Mouse (Mus musculus) liver, postnatal 0 days (tissue): ENCODE measurements around the gene Ror1. TPM values are rescaled to one million over a fixed set of nuclear protein-coding genes. Genes with fewer than 3 reads are reported as not detected.

Experiments
- ATAC-seq: fragments of 200-750 bp; cut with Nextera tagmentation; 2 replicates; pipeline ENCODE4 v1.8.0; 2017; ENCODE audit warnings: mild to moderate bottlenecking, moderate library complexity
- DNase-seq: peaks from one replicate; pipeline ENCODE4 v3.0.0-alpha.2; 2016
- H3K27ac ChIP-seq: fragments of 300-500 bp; sonication (generic); 2 replicates; pipeline ENCODE4 v1.5.1; 2014; ENCODE audit warnings: antibody characterized with exemption, moderate library complexity, mild to moderate bottlenecking, low read depth
- H3K27me3 ChIP-seq: fragments of 300-500 bp; sonication (generic); 2 replicates; pipeline ENCODE4 v1.6.1; 2014; ENCODE audit warnings: low read length, control low read depth, mixed read lengths; ENCODE audit not compliant: insufficient read depth
- H3K36me3 ChIP-seq: fragments of 300-500 bp; sonication (generic); replicated peaks from 2 replicates; pipeline ENCODE4 v1.6.1; 2014; ENCODE audit warnings: mild to moderate bottlenecking, control low read depth, low read length, moderate library complexity, mixed read lengths; ENCODE audit not compliant: insufficient read depth
- H3K4me1 ChIP-seq: fragments of 300-500 bp; sonication (generic); 2 replicates; pipeline ENCODE4 v1.6.1; 2014; ENCODE audit warnings: antibody characterized with exemption, mild to moderate bottlenecking, control low read depth; ENCODE audit not compliant: insufficient read depth
- H3K4me2 ChIP-seq: fragments of 300-500 bp; sonication (generic); 2 replicates; pipeline ENCODE4 v1.6.1; 2014; ENCODE audit warnings: low read depth, mild to moderate bottlenecking, low read length, moderate library complexity, mixed read lengths
- H3K4me3 ChIP-seq: fragments of 300-500 bp; sonication (generic); 2 replicates; pipeline ENCODE4 v1.5.1; 2014; ENCODE audit warnings: low read depth, low read length
- H3K9ac ChIP-seq: fragments of 300-500 bp; sonication (generic); replicated peaks from 2 replicates; pipeline ENCODE4 v1.6.1; 2014; ENCODE audit warnings: mild to moderate bottlenecking, moderate library complexity
- H3K9me3 ChIP-seq: fragments of 300-500 bp; sonication (generic); 2 replicates; pipeline ENCODE4 v1.6.1; 2016; ENCODE audit warnings: mild to moderate bottlenecking, control low read depth, low read length, mixed read lengths
- CTCF ChIP-seq: sonication (generic); IDR thresholded peaks from 2 replicates; pipeline ENCODE4 v1.5.1; 2016; ENCODE audit warnings: antibody characterized with exemption, low read depth
- EP300 ChIP-seq: IDR thresholded peaks from 2 replicates; pipeline ENCODE4 v1.6.1; 2016; ENCODE audit warnings: antibody characterized with exemption, low read depth, mild to moderate bottlenecking
- WGBS: fragments of 180-500 bp; shearing (Covaris S2); extraction: QIAGEN DNeasy Blood & Tissue Kit; methylation state at CpG from one replicate; pipeline ENCODE4 v1.1.7; 2014; ENCODE audit not compliant: insufficient replicate concordance; 5-methylcytosine and 5-hydroxymethylcytosine counted together
- polyA plus RNA-seq: library from polyadenylated mRNA; unstranded; fragments of >200 nt; fragmentation: Nextera tagmentation; extraction: Ambion mirVana; gene quantifications from 2 replicates; pipeline ENCODE4 v1.2.1, GENCODE M21; 2015

The Ror1 gene
- polyA plus RNA-seq, 1 experiment from 2014 or later = 0.29 TPM

DNA sequence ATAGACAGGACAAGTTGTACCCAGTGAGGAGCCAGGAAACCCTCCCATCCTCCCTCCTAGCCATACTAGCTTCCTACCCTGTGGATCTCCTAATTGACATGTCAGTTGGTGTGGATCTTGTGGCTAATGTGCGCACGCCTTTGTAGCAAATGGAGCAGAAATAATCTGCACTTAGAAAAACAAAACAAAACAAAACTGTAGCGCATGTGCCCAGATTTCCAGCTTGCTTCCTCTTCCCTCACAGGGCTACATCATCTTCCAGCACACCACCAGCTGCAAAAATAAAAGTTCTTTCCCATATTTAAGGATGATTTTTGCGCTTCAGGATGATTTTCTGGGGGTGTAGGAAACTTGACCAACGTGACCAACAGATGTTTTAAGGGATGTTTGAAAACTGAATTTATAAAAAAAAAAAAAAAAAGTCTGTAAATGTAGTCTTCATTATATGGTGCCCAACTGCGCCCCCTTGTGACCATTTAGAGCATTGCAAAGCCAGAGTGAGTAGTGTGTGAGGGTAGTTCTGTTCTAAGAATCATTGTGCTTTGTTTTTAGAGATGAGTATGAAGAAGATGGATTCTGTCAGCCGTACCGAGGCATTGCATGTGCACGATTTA, 311.8 kb downstream of the Ror1 start:
- no peak overlapping the region for H3K4me2 ChIP-seq
- peak; percentile 67 for DNase-seq
- no peak overlapping the region for H3K27ac ChIP-seq
- H3K4me3 ChIP-seq = no peak overlapping the region
- H3K9ac ChIP-seq = no peak overlapping the region
- no peaks in the 10 kb centered on the region for H3K36me3 ChIP-seq
- H3K4me1 ChIP-seq = no peaks in the 10 kb centered on the region
- 33% methylated on average over 9 of the region's 9 CpGs for WGBS
- TF ChIP-seq EP300 (no peak), CTCF (peak; percentile 81)
- H3K9me3 ChIP-seq = no peaks in the 10 kb centered on the region
- no peak for ATAC-seq
- H3K27me3 ChIP-seq = no peaks in the 10 kb centered on the region

DNA sequence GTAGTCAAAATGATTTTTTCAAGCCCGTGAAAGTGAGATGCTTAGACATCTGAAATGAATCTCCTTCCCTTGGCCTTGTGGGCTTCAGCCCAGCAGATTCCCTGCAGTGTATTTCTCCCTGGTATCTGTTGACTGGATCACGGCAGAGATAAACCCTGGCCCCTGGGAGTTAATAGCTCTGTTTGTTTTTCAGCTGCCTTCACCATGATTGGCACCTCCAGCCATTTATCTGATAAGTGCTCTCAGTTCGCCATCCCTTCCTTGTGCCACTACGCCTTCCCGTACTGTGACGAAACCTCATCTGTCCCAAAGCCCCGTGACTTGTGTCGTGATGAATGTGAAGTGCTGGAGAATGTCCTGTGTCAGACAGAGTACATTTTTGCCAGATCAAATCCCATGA, 313.9 kb downstream of the Ror1 start:
- no peak overlapping the region for H3K4me3 ChIP-seq
- ATAC-seq (no peak), DNase-seq (no peak)
- TF ChIP-seq EP300 = no peak
- no peak for TF ChIP-seq CTCF
- no peaks in the 10 kb centered on the region for H3K4me1 ChIP-seq
- WGBS = 62% methylated on average over 8 of the region's 8 CpGs
- H3K27me3 ChIP-seq = no peaks in the 10 kb centered on the region
- H3K4me2 ChIP-seq = no peak overlapping the region
- H3K27ac ChIP-seq = no peak overlapping the region
- no peaks in the 10 kb centered on the region for H3K36me3 ChIP-seq
- no peak overlapping the region for H3K9ac ChIP-seq
- H3K9me3 ChIP-seq = no peaks in the 10 kb centered on the region

DNA sequence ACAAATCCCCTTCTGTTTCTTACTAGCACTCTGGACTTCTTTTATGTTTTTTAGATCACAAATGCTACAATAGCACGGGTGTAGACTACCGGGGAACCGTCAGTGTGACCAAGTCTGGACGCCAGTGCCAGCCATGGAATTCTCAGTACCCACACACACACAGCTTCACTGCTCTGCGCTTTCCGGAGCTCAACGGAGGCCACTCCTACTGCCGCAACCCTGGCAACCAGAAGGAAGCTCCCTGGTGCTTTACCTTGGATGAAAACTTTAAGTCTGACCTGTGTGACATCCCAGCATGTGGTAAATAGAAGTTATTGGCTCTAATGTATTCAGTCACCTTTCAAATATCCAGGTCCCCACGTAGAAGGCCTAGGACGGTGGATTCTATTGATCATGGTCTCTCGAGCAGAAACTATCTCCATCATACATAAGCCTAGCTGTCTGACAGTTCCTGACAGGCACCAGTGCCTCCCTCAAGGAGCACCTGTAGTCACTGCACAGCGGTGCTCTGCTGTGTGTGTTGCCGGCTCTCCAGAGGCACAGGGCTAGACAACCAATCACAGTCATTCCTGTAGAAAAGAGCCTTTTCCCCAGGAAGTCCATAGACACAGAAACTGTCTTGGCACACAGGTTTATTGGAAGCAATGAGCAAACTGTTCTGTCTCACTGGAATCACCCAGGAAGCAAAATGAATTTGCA, 316.4 kb downstream of the Ror1 start:
- Histone ChIP-seq H3K9me3 (no peaks in the 10 kb centered on the region), H3K4me3 (no peak overlapping the region), H3K27me3 (no peaks in the 10 kb centered on the region), H3K4me2 (no peak overlapping the region), H3K36me3 (no peaks in the 10 kb centered on the region), H3K9ac (no peak overlapping the region), H3K27ac (no peak overlapping the region), H3K4me1 (no peaks in the 10 kb centered on the region)
- DNase-seq = no peak
- WGBS = 73% methylated on average over 13 of the region's 13 CpGs
- no peak for TF ChIP-seq CTCF
- TF ChIP-seq EP300 = no peak
- ATAC-seq = no peak

DNA sequence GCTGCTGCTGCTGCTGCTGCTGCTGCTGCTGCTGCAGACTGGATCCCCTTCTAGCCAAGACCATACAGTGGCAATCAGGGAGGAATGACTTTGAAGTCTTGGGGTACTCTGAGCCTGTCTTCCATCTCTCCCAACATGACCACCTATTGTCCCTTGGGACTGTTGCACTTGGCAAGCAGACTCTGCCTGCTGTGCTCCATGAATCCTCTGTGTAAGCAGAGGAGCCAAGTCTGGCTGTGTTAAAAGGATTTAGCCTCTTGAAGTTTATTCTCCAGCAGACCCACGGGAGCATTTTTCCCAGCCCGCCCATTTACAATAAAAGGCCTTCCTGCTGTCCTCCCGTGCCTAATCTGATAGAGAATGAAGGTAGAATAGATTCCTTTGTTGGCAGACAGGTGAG, 327.2 kb downstream of the Ror1 start:
- no peak overlapping the region for H3K4me3 ChIP-seq
- H3K9ac ChIP-seq = no peak overlapping the region
- no peak overlapping the region for H3K27ac ChIP-seq
- TF ChIP-seq CTCF (no peak), EP300 (no peak)
- H3K36me3 ChIP-seq = no peaks in the 10 kb centered on the region
- 47% methylated on average over 3 of the region's 3 CpGs for WGBS
- H3K27me3 ChIP-seq = no peaks in the 10 kb centered on the region; the same call in 1 of the 2 replicates
- H3K4me1 ChIP-seq = no peaks in the 10 kb centered on the region
- H3K9me3 ChIP-seq = no peaks in the 10 kb centered on the region
- ATAC-seq (no peak), DNase-seq (no peak)
- no peak overlapping the region for H3K4me2 ChIP-seq

DNA sequence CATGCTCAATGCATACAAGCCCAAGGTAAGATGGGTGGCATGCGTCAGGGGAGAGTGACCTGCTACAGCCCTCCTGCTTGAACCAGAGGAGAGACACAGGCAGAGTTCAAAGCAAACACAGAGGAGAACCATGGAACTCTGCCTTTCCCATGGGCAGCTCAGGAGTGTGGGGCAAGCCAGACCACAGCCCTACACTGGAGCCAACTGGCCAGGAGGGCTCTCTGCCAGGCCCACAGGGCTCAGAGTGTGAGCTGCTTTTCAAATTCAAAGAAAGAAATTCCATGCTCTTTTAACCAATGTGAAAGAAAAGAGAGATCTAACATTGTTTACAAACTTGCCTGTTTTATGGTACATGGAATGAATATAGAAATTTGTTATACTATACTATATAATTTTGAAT, 330.5 kb downstream of the Ror1 start:
- Histone ChIP-seq H3K27me3 (no peaks in the 10 kb centered on the region; the same call in 1 of the 2 replicates), H3K4me1 (no peaks in the 10 kb centered on the region), H3K27ac (no peak overlapping the region), H3K4me2 (no peak overlapping the region), H3K4me3 (no peak overlapping the region), H3K9me3 (no peaks in the 10 kb centered on the region), H3K36me3 (no peaks in the 10 kb centered on the region), H3K9ac (no peak overlapping the region)
- 74% methylated on average over 1 of the region's 1 CpGs for WGBS
- DNase-seq = no peak
- TF ChIP-seq EP300 (no peak), CTCF (no peak)
- ATAC-seq = no peak

DNA sequence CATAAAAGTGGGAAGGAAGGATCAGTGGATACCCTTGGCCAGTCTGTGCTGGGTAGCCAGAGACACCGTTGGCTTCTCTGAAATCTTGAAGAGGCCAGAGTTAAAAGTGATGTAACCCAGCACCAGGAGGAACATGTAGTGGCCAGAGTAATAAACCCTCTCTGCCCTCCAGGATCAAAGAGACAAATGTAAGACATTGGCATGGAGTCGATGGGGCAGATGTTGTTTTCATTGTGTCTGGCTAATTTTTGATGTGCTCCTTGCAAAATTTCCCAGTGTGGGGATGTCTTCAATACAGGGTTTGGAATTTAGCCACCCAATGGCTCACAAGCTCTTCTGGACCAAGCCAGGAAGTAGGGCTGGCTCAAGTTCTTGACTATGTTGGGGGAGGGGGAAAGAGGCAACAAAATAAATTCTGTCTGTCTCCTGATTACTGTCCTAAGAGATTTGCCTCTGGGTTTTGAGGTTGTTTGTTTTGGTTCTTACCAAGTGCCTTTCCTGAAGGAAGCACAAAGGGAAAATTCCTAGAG, 333.8 kb downstream of the Ror1 start:
- Histone ChIP-seq H3K4me2 (no peak overlapping the region), H3K4me3 (no peak overlapping the region), H3K27me3 (no peaks in the 10 kb centered on the region; the same call in 1 of the 2 replicates), H3K4me1 (no peaks in the 10 kb centered on the region), H3K9ac (no peak overlapping the region), H3K36me3 (no peaks in the 10 kb centered on the region), H3K9me3 (no peaks in the 10 kb centered on the region), H3K27ac (no peak overlapping the region)
- TF ChIP-seq EP300 (no peak), CTCF (no peak)
- ATAC-seq = no peak
- WGBS = 75% methylated on average over 2 of the region's 2 CpGs
- no peak for DNase-seq
